Mouse (Mus musculus): ENCODE measurements around the gene Atrn. TPM values are rescaled to one million over a fixed set of nuclear protein-coding genes. Genes with fewer than 3 reads are reported as not detected.
"Not testable (repeated sequence)": the region's sequence is repeated elsewhere in the genome, so short reads cannot be mapped to it uniquely, and the experiment has no call there.

Gene Atrn
- polyA plus RNA-seq, 1 experiment from 2014 or later, result 11.7 TPM

GRCm38 (mm10) chr2:131030561-131030960 lies 124.3 kb downstream of the Atrn start:
- no peak for ATAC-seq (ENCODE audit: low read depth)
- Histone ChIP-seq H3K27ac (replicated peaks) (no peak overlapping the region), H3K36me3 (peaks cover 26% of the 10 kb centered on the region), H3K9me3 (no peaks in the 10 kb centered on the region), H3K27me3 (no peaks in the 10 kb centered on the region), H3K4me3 (no peak overlapping the region), H3K9ac (no peak overlapping the region), H3K4me2 (no peak overlapping the region), H3K4me1 (replicated peaks) (no peaks in the 10 kb centered on the region)
- 93% methylated on average over 2 of the region's 2 CpGs for WGBS

GRCm38 (mm10) chr2:131030998-131031397 lies 124.7 kb downstream of the Atrn start:
- H3K4me2 ChIP-seq, result no peak overlapping the region

GRCm38 (mm10) chr2:131031406-131031805 lies 125.1 kb downstream of the Atrn start:
- H3K4me1 ChIP-seq (replicated peaks); H3K4me2 ChIP-seq; H3K9me3 ChIP-seq; ATAC-seq (ENCODE audit: low read depth); H3K9ac ChIP-seq; H3K4me3 ChIP-seq; H3K27ac ChIP-seq (replicated peaks); H3K27me3 ChIP-seq: not testable (repeated sequence)
- peaks cover 18% of the 10 kb centered on the region for H3K36me3 ChIP-seq
- WGBS, result 75% methylated on average over 1 of the region's 1 CpGs

More at GRCm38 (mm10) chr2:131030998-131031397, 124.7 kb downstream of the Atrn start:
- 81% methylated on average over 1 of the region's 1 CpGs for WGBS
- H3K9me3 ChIP-seq, result no peaks in the 10 kb centered on the region
- H3K4me3 ChIP-seq, result no peak overlapping the region
- peaks cover 22% of the 10 kb centered on the region for H3K36me3 ChIP-seq
- ATAC-seq (ENCODE audit: low read depth), result no peak
- H3K9ac ChIP-seq, result no peak overlapping the region
- H3K4me1 ChIP-seq (replicated peaks), result no peaks in the 10 kb centered on the region
- H3K27me3 ChIP-seq, result no peaks in the 10 kb centered on the region
- H3K27ac ChIP-seq (replicated peaks), result no peak overlapping the region

GRCm38 (mm10) chr2:131036343-131036742 lies 130.0 kb downstream of the Atrn start:
- Histone ChIP-seq H3K9me3 (no peaks in the 10 kb centered on the region), H3K36me3 (no peaks in the 10 kb centered on the region), H3K27ac (replicated peaks) (no peak overlapping the region), H3K4me1 (replicated peaks) (peaks cover 12% of the 10 kb centered on the region), H3K4me3 (no peak overlapping the region), H3K27me3 (peaks cover 33% of the 10 kb centered on the region), H3K4me2 (no peak overlapping the region), H3K9ac (no peak overlapping the region)
- ATAC-seq (ENCODE audit: low read depth), result no peak
- WGBS, result 82% methylated on average over 2 of the region's 2 CpGs

- no peak for ATAC-seq (ENCODE audit: low read depth)
- no peak overlapping the region for H3K27ac ChIP-seq (replicated peaks)
- H3K9ac ChIP-seq, result no peak overlapping the region
- H3K9me3 ChIP-seq, result no peaks in the 10 kb centered on the region
- H3K4me2 ChIP-seq, result no peak overlapping the region
- H3K4me1 ChIP-seq (replicated peaks), result peaks cover 16% of the 10 kb centered on the region
- no peaks in the 10 kb centered on the region for H3K36me3 ChIP-seq
- no peak overlapping the region for H3K4me3 ChIP-seq
- H3K27me3 ChIP-seq, result peaks cover 37% of the 10 kb centered on the region
Observed at GRCm38 (mm10) chr2:131036757-131037156, 130.5 kb downstream of the Atrn start.

- H3K9ac ChIP-seq, result no peak overlapping the region
- no peak overlapping the region for H3K4me2 ChIP-seq
- no peaks in the 10 kb centered on the region for H3K9me3 ChIP-seq
- H3K4me3 ChIP-seq, result no peak overlapping the region
- peaks cover 43% of the 10 kb centered on the region for H3K27me3 ChIP-seq
- H3K27ac ChIP-seq (replicated peaks), result no peak overlapping the region
- H3K36me3 ChIP-seq, result no peaks in the 10 kb centered on the region
- WGBS, result 67% methylated on average over 17 of the region's 17 CpGs
- peaks cover 19% of the 10 kb centered on the region for H3K4me1 ChIP-seq (replicated peaks)
- no peak for ATAC-seq (ENCODE audit: low read depth)
Observed at GRCm38 (mm10) chr2:131037226-131037990, 131.1 kb downstream of the Atrn start.

GRCm38 (mm10) chr2:131038197-131038596 lies 131.9 kb downstream of the Atrn start:
- ATAC-seq (ENCODE audit: low read depth), result no peak
- no peak overlapping the region for H3K9ac ChIP-seq
- H3K4me2 ChIP-seq, result no peak overlapping the region

GRCm38 (mm10) chr2:131038675-131039074 lies 132.4 kb downstream of the Atrn start:
- WGBS, result 85% methylated on average over 5 of the region's 5 CpGs
- no peaks in the 10 kb centered on the region for H3K36me3 ChIP-seq
- no peak overlapping the region for H3K4me3 ChIP-seq
- no peak overlapping the region for H3K4me2 ChIP-seq
- H3K9ac ChIP-seq, result no peak overlapping the region
- no peak for ATAC-seq (ENCODE audit: low read depth)
- H3K27ac ChIP-seq (replicated peaks), result no peak overlapping the region
- peaks cover 54% of the 10 kb centered on the region for H3K27me3 ChIP-seq
- H3K9me3 ChIP-seq, result no peaks in the 10 kb centered on the region
- H3K4me1 ChIP-seq (replicated peaks), result peaks cover 19% of the 10 kb centered on the region

More at GRCm38 (mm10) chr2:131038197-131038596, 131.9 kb downstream of the Atrn start:
- peaks cover 19% of the 10 kb centered on the region for H3K4me1 ChIP-seq (replicated peaks)
- H3K4me3 ChIP-seq, result no peak overlapping the region
- no peaks in the 10 kb centered on the region for H3K36me3 ChIP-seq
- H3K9me3 ChIP-seq, result no peaks in the 10 kb centered on the region
- H3K27me3 ChIP-seq, result peaks cover 51% of the 10 kb centered on the region
- H3K27ac ChIP-seq (replicated peaks), result no peak overlapping the region
- WGBS, result 93% methylated on average over 6 of the region's 6 CpGs

- Histone ChIP-seq H3K9ac (peak overlapping the region; percentile 79), H3K4me3 (peak overlapping the region; percentile 55), H3K4me1 (replicated peaks) (peaks cover 19% of the 10 kb centered on the region), H3K36me3 (no peaks in the 10 kb centered on the region), H3K9me3 (no peaks in the 10 kb centered on the region), H3K27ac (replicated peaks) (peak overlapping the region; percentile 61), H3K4me2 (peak overlapping the region; percentile 78), H3K27me3 (peaks cover 54% of the 10 kb centered on the region)
- peak; percentile 87 for ATAC-seq (ENCODE audit: low read depth)
- 3% methylated on average over 101 of the region's 115 CpGs for WGBS
Observed at GRCm38 (mm10) chr2:131040854-131041825, 134.8 kb downstream of the Atrn start.

- H3K4me2 ChIP-seq, result peak within 1 kb of the TSS; percentile 78
- ATAC-seq (ENCODE audit: low read depth), result no peak
- no peaks in the 10 kb centered on the region for H3K36me3 ChIP-seq
- WGBS, result 81% methylated on average over 2 of the region's 2 CpGs
- peak within 1 kb of the TSS; percentile 55 for H3K4me3 ChIP-seq
- peaks cover 52% of the 10 kb centered on the region for H3K27me3 ChIP-seq
- H3K4me1 ChIP-seq (replicated peaks), result peaks cover 19% of the 10 kb centered on the region
- no peaks in the 10 kb centered on the region for H3K9me3 ChIP-seq
- H3K27ac ChIP-seq (replicated peaks), result no peak within 1 kb of the TSS
- H3K9ac ChIP-seq, result peak within 1 kb of the TSS; percentile 79
Observed at GRCm38 (mm10) chr2:131042988-131043387, 136.7 kb downstream of the Atrn start, which contains the start of gene Gfra4. Gene Gfra4, minus strand, starts transcription at chr2:131043088.

GRCm38 (mm10) chr2:131044354-131044852 lies 138.1 kb downstream of the Atrn start:
- WGBS, result 21% methylated on average over 7 of the region's 7 CpGs

More at GRCm38 (mm10) chr2:131044354-131044852, 138.1 kb downstream of the Atrn start:
- 0 out of 2 replicates have a peak overlapping the region, but pooled peaks have one; percentile 7 for H3K4me3 ChIP-seq
- H3K4me1 ChIP-seq (replicated peaks), result peaks cover 19% of the 10 kb centered on the region
- no peaks in the 10 kb centered on the region for H3K9me3 ChIP-seq
- ATAC-seq (ENCODE audit: low read depth), result no peak
- H3K27me3 ChIP-seq, result peaks cover 41% of the 10 kb centered on the region
- no peaks in the 10 kb centered on the region for H3K36me3 ChIP-seq
- H3K27ac ChIP-seq (replicated peaks), result no peak overlapping the region
- H3K4me2 ChIP-seq, result 0 out of 2 replicates have a peak overlapping the region, but pooled peaks have one; percentile 22
- no peak overlapping the region for H3K9ac ChIP-seq

Measured in neural tube, embryonic 13.5 days (tissue).